Mouse (Mus musculus) kidney, embryonic 16.5 days (tissue): ENCODE data around the gene Bcl11a. TPM values are rescaled to one million over a fixed set of nuclear protein-coding genes. Genes with fewer than 3 reads are reported as not detected.
"Not testable (repeated sequence)": the region's sequence is repeated elsewhere in the genome, so short reads cannot be mapped to it uniquely, and the experiment has no call there.

Experiments used
- ATAC-seq: fragments of 200-750 bp; cut with Nextera tagmentation; 2 replicates; pipeline ENCODE4 v1.8.0; 2017; ENCODE audit warnings: moderate TSS enrichment; ENCODE audit not compliant: low FRiP score, low TSS enrichment
- H3K27ac ChIP-seq: fragments of 300-500 bp; sonication (generic); 2 replicates; pipeline ENCODE4 v1.5.1; 2014; ENCODE audit warnings: low read length
- H3K27me3 ChIP-seq: fragments of 300-500 bp; sonication (generic); 2 replicates; pipeline ENCODE4 v1.6.1; 2014; ENCODE audit warnings: low read length, control low read depth, mixed read lengths; ENCODE audit not compliant: insufficient read depth
- H3K36me3 ChIP-seq: fragments of 300-500 bp; sonication (generic); 2 replicates; pipeline ENCODE4 v1.6.1; 2014; ENCODE audit warnings: low read length, control low read depth, mixed read lengths; ENCODE audit not compliant: insufficient read depth
- H3K4me1 ChIP-seq: fragments of 300-500 bp; sonication (generic); 2 replicates; pipeline ENCODE4 v1.6.1; 2014; ENCODE audit warnings: low read length, control low read depth, mixed read lengths; ENCODE audit not compliant: insufficient read depth
- H3K4me2 ChIP-seq: fragments of 300-500 bp; sonication (generic); replicated peaks from 2 replicates; pipeline ENCODE4 v1.6.1; 2014; ENCODE audit warnings: low read depth, low read length
- H3K4me3 ChIP-seq: fragments of 300-500 bp; sonication (generic); 2 replicates; pipeline ENCODE4 v1.5.1; 2014; ENCODE audit warnings: mild to moderate bottlenecking, low read length
- H3K9ac ChIP-seq: fragments of 300-500 bp; sonication (generic); replicated peaks from 2 replicates; pipeline ENCODE4 v1.6.1; 2014; ENCODE audit warnings: low read length
- H3K9me3 ChIP-seq: fragments of 300-500 bp; sonication (generic); 2 replicates; pipeline ENCODE4 v1.6.1; 2016; ENCODE audit warnings: low read length, control low read depth
- WGBS: fragments of 180-500 bp; shearing (Covaris S2); extraction: QIAGEN DNeasy Blood & Tissue Kit; methylation state at CpG from one replicate; pipeline ENCODE4 v1.1.7; 2014; 5-methylcytosine and 5-hydroxymethylcytosine counted together
- polyA plus RNA-seq: library from polyadenylated mRNA; unstranded; fragments of >200 nt; fragmentation: Nextera tagmentation; extraction: Ambion mirVana; gene quantifications from 2 replicates; pipeline ENCODE4 v1.2.1, GENCODE M21; 2015

Bcl11a gene
- polyA plus RNA-seq, 1 experiment from 2014 or later, result 2.8 TPM

- Histone ChIP-seq H3K36me3 (no peaks in the 10 kb centered on the region), H3K27me3 (no peaks in the 10 kb centered on the region; the same call in 1 of the 2 replicates), H3K4me1 (no peaks in the 10 kb centered on the region), H3K4me2 (no peak overlapping the region), H3K27ac (no peak overlapping the region), H3K9ac (no peak overlapping the region), H3K9me3 (no peaks in the 10 kb centered on the region), H3K4me3 (no peak overlapping the region)
- WGBS, result 66% methylated on average over 2 of the region's 2 CpGs
- ATAC-seq, result no peak
Observed at GRCm38 (mm10) chr11:24128001-24128400, 50.1 kb downstream of the Bcl11a start.

DNA sequence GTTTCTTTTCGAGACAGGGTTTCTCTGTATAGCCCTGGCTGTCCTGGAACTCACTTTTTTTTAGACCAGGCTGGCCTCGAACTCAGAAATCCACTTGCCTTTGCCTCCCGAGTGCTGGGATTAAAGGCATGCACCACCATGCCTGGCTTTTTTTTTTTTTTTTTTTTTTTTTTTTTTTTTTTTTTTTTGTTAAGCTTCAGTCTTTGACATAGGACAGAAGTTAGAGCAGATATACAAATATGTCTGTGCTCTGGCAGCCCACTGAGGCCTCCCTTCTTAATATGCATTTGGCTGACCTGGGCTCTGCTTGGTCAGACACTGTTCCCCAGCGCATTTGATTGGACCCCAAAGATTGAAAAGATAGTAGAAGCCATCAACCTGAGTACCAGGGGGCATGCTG lies 51.0 kb downstream of the Bcl11a start:
- H3K9ac ChIP-seq, H3K4me2 ChIP-seq, H3K27ac ChIP-seq, H3K4me1 ChIP-seq, H3K9me3 ChIP-seq, H3K36me3 ChIP-seq, ATAC-seq, H3K27me3 ChIP-seq, H3K4me3 ChIP-seq: not testable (repeated sequence)
- WGBS, result 90% methylated on average over 4 of the region's 4 CpGs

DNA sequence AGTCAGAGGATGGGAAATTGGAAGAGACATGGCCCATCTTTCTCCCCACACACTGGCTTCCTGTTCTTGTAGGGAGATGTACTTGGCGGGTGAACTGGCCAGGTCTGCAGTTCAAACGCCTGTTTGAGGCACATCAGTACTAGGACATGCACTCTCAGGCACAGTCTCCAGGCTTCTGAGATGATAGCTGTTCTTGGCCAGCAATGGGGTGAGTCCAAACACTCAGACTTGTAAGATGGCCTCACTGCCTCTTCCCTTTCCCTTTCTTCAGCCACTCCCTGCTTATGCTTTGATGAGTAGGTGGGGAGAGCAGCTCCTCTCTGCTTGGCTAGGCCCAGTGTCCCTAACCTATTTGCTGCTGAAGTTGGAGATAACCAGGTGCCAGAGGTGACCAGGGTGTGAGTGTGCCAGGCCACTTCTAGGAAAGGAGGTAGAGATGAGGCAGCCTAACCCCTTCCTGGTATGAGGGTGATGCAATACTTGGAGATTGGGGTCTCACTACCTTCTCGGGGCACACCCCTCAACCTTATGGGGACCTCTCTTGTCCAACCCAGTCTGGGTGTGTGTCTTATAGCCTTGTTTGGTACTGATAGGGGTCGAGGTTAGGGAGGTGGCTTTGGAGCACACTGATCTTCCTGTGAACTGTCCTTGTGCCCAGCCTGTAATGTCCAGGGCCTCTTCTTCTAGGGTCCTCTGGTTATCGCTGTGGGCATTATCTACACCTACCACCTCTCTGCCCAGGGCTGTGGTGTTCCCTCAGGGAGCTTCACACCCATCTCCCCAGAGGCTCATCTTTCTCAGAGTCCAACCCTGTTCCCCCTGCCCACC lies 51.7 kb downstream of the Bcl11a start:
- Histone ChIP-seq H3K9ac (no peak overlapping the region), H3K4me3 (no peak overlapping the region), H3K4me2 (no peak overlapping the region), H3K4me1 (no peaks in the 10 kb centered on the region), H3K9me3 (no peaks in the 10 kb centered on the region), H3K27me3 (no peaks in the 10 kb centered on the region; the same call in 1 of the 2 replicates), H3K36me3 (no peaks in the 10 kb centered on the region), H3K27ac (no peak overlapping the region)
- 84% methylated on average over 5 of the region's 5 CpGs for whole genome bisulfite sequencing
- 0 out of 2 replicates have a peak, but pooled peaks have one; percentile 25 for ATAC-seq

DNA sequence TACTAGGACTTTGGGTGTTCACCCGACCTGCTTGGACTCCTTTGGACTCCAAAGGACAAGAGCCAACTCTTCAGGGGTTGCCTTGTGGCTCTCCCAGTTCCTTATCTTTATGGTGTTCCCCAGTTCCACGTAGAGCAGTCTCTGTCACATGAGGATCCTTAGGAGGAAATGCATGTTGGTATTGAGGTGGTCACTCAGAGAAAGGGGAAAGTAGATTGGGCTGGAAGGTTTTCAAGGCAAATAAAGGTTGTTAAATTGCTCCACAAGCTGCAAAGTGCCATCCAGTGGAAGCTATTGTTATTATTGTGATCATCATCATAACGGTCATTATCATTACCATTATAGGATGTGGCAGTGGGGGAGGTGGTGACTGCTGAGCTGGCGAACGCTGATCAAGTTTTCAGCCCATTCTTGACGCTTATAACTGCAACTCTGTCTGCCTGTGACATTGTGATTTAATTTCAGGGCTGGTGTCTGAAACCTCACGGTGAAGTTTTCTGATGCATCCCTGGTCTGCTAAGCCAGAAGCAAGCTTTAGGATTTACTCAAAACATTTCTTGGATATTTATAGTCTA lies 52.4 kb downstream of the Bcl11a start:
- Histone ChIP-seq H3K4me2 (no peak overlapping the region), H3K27me3 (no peaks in the 10 kb centered on the region; the same call in 1 of the 2 replicates), H3K9ac (no peak overlapping the region), H3K9me3 (no peaks in the 10 kb centered on the region), H3K36me3 (no peaks in the 10 kb centered on the region), H3K4me1 (no peaks in the 10 kb centered on the region), H3K27ac (no peak overlapping the region), H3K4me3 (no peak overlapping the region)
- no peak for ATAC-seq
- WGBS, result 75% methylated on average over 7 of the region's 7 CpGs

- Histone ChIP-seq H3K27me3 (no peaks in the 10 kb centered on the region), H3K9me3 (no peaks in the 10 kb centered on the region), H3K4me1 (no peaks in the 10 kb centered on the region), H3K4me2 (no peak overlapping the region), H3K4me3 (no peak overlapping the region), H3K9ac (no peak overlapping the region), H3K36me3 (no peaks in the 10 kb centered on the region), H3K27ac (no peak overlapping the region)
- no peak for ATAC-seq
- WGBS, result 72% methylated on average over 2 of the region's 2 CpGs
Observed at GRCm38 (mm10) chr11:24131818-24132217, 54.0 kb downstream of the Bcl11a start.

- H3K4me1 ChIP-seq, result no peaks in the 10 kb centered on the region
- no peak overlapping the region for H3K4me2 ChIP-seq
- no peaks in the 10 kb centered on the region for H3K9me3 ChIP-seq
- H3K36me3 ChIP-seq, result no peaks in the 10 kb centered on the region
- H3K9ac ChIP-seq, result no peak overlapping the region
- no peak overlapping the region for H3K27ac ChIP-seq
- H3K4me3 ChIP-seq, result no peak overlapping the region
- WGBS, result 84% methylated on average over 6 of the region's 6 CpGs
- no peaks in the 10 kb centered on the region for H3K27me3 ChIP-seq
- no peak for ATAC-seq
Observed at GRCm38 (mm10) chr11:24132358-24132757, 54.5 kb downstream of the Bcl11a start.

- Histone ChIP-seq H3K9me3 (no peaks in the 10 kb centered on the region), H3K4me2 (no peak overlapping the region), H3K36me3 (no peaks in the 10 kb centered on the region), H3K4me3 (no peak overlapping the region), H3K4me1 (no peaks in the 10 kb centered on the region), H3K27ac (no peak overlapping the region), H3K9ac (no peak overlapping the region), H3K27me3 (no peaks in the 10 kb centered on the region)
- 76% methylated on average over 2 of the region's 2 CpGs for WGBS
- no peak for ATAC-seq
Observed at GRCm38 (mm10) chr11:24132853-24133252, 55.0 kb downstream of the Bcl11a start.

GRCm38 (mm10) chr11:24133484-24133883 lies 55.6 kb downstream of the Bcl11a start:
- Histone ChIP-seq H3K4me1 (no peaks in the 10 kb centered on the region), H3K36me3 (no peaks in the 10 kb centered on the region), H3K27me3 (no peaks in the 10 kb centered on the region), H3K4me2 (no peak overlapping the region), H3K4me3 (no peak overlapping the region), H3K9me3 (no peaks in the 10 kb centered on the region), H3K27ac (no peak overlapping the region), H3K9ac (no peak overlapping the region)
- 73% methylated on average over 3 of the region's 3 CpGs for WGBS
- no peak for ATAC-seq

DNA sequence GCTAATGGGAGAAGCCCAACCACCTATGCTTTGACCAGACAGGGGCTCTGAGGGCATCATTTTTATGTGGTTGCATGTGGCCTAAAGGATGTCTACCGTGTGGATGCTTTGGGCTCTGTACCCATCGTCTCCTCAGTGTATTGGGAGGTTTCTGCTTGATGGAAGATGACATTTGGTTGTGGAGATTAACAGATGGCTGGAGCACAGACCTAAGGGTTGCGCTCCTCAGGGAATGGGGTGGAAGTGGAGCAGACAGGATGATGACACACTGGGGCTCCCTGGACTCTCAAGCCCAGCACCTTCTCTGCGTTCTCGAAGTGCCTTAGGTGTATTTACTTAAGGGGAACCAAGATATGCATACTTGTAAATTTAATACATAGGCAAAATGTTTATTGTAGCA lies 56.1 kb downstream of the Bcl11a start:
- WGBS, result 91% methylated on average over 5 of the region's 5 CpGs
- no peaks in the 10 kb centered on the region for H3K27me3 ChIP-seq
- H3K36me3 ChIP-seq, result no peaks in the 10 kb centered on the region
- no peaks in the 10 kb centered on the region for H3K9me3 ChIP-seq
- no peak for ATAC-seq
- no peak overlapping the region for H3K27ac ChIP-seq
- H3K4me2 ChIP-seq, result no peak overlapping the region
- no peaks in the 10 kb centered on the region for H3K4me1 ChIP-seq
- H3K4me3 ChIP-seq, result no peak overlapping the region
- H3K9ac ChIP-seq, result no peak overlapping the region

DNA sequence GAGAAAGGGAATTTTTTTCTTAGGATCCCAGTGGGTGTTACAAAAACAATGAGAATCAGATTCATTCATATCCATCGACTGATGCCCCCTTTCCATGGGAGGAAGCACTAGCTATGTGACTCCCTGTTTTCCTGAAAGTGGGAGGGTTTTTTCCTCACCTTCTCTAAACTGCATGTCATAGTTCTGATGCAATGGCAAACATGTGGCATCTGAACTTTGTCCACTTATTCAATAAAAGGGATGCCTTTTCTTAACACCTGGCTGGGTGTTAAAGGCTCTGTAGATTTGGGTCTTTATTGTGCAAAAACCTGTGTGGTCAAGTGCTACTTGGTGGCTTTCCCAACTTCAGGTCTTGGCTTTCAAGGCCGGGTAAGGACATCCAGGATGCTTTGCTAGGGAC lies 57.4 kb downstream of the Bcl11a start:
- H3K9ac ChIP-seq, result no peak overlapping the region
- no peaks in the 10 kb centered on the region for H3K4me1 ChIP-seq
- no peak overlapping the region for H3K27ac ChIP-seq
- 74% methylated on average over 2 of the region's 2 CpGs for WGBS
- H3K4me3 ChIP-seq, result no peak overlapping the region
- peaks cover 5% of the 10 kb centered on the region; the same call in 1 of the 2 replicates for H3K9me3 ChIP-seq
- ATAC-seq, result no peak
- no peak overlapping the region for H3K4me2 ChIP-seq
- H3K36me3 ChIP-seq, result no peaks in the 10 kb centered on the region
- H3K27me3 ChIP-seq, result no peaks in the 10 kb centered on the region
